Mouse (Mus musculus) adrenal gland, postnatal 25 days (tissue): ENCODE results near the gene Msantd2. TPM values are rescaled to one million over a fixed set of nuclear protein-coding genes. Genes with fewer than 3 reads are reported as not detected.

Experiments
- DNase-seq: peaks from one replicate; pipeline ENCODE4 v3.0.0; 2021; ENCODE audit warnings: mixed read lengths
- long read RNA-seq: library from polyadenylated mRNA; stranded (forward); transcript quantifications from one replicate; pipeline ENCODE4 v2.0.0, GENCODE M21; 2021
- total RNA-seq: library from RNA; stranded (reverse); gene quantifications from 2 replicates; pipeline ENCODE4 v1.2.3, GENCODE M21; 2021

Gene Msantd2
- total RNA-seq: 26.8 and 28.7 TPM in 2 replicates
- long read RNA-seq, transcript Msantd2-208 (4 exons, 423 nt): major isoform, 8 of 14 reads
- long read RNA-seq, partial matches to known transcripts: 0 of 14 reads
- long read RNA-seq, other reads (novel, unspliced or antisense): 2 of 14 reads

DNA sequence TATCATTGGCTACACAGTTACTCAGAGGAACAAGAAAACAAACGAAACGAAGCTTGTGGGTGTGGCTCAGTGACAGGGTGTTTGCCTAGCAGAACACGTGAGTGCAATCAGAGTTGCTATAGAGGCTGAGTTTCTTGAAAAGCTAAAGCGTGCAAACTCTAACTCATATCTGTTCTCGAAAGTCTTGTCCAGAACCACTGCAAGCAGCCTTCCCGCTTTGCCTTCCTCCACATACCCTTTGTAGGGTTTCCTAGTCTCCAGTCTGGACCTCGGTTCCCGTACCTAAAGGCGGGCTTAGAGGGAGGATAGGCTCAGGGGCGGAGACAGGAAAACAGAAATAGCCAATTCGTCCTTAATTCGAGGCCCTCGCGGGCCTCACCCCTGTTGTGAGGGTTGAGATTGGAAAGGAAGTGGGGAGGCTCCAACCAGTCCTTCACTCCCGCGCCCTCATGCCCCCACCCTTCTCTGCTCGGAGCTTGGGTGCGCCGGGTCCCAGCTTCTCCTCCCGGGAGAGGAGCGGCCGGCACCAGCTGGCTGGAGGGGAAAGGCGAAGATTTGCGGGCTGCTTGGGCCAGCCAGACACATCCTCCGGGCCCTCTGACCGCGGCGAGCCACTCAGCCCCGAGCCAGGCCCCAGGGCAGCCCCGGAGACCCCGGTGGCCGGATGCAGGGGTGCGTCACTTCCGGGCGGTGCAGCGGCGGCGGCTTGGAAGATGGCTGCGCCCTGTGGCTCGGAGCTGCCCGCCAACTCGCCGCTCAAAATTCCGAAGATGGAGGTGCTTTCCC is at the start of gene Msantd2:
Gene Msantd2 (plus strand): TSS at position 709 of the 786 bp plus-strand sequence.
- peak; percentile 93 for DNase-seq

DNA sequence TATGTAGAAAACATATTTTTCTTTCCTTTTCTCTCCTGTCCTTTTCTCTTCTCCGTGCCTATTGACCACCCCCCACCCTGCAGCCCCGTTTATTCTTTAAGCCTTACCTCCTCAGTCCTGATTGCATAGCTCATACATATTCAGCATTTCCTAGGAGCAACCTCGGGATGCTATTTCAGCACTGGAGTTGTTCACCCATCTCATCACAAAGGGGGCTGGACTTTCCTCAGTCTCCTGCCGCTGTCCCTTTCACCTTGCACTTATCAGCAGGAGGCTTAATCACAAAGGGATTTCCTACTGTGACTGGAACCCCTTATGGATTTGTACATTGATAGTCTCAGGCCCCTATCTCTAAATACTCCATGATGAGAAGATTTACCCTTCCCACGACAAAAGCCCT is 36.7 kb upstream of the Msantd2 start:
- no peak for DNase-seq

DNA sequence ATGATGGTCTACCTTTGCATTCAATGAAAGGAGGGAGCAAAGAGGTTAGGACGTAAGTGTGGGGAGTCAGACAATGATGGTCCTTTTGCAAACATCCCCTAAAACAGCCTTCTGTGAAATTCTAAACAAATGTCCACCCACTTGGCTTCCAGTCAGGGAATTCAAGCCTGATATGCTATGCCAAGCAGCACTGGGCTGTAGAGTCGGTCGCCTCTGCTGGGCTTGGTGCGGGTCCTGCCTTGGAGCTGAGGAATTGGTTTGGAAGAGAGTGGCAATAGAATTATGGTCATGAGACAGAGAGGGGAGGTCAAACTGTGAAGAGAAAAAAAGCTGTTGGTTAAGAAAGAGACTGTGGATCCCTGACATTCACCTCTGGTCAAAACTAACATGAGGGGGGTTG is 35.8 kb upstream of the Msantd2 start:
- DNase-seq: no peak

DNA sequence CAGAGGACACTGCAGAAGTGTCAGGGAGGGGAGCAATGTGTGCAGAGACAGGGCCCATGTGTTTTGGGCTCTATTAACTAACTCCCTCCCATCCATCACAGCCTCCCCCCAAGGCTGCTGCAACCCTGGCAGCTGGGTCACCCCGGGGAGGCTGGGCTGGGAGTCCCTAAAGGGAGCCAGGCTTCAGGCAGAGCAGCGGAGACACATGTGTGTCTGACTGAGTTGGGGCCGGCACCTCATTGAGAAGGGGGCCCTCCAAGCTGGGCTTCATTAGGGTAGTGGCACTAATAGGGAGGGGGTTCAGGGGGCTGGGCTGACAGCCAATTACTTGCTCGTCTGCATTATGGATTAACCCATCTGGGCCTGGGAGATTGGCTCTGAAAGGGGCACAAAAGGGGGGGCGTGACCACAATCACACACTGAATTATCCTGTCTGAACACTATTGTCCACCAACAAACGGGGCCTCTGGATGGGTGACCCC is 35.1 kb upstream of the Msantd2 start:
- no peak for DNase-seq

DNA sequence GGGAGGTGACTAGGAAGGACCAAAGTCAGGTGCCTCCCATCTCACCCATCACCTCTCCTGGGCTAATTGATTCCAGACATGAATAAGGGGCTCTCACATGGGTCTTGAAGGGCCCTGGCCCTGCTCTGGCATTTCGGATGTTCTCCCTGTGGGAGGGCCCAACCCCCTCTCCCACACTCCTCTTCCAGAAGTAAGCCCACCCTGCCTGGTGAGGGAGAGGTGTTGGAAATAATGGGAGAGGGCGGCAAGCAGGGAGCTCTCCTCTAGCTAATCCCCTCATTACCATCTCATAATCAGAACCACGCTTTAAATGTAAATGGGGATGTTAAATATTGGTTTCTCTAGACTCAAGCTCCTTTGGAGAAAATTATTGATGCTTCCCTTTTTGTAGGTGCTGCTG is 34.1 kb upstream of the Msantd2 start:
- DNase-seq: no peak

DNA sequence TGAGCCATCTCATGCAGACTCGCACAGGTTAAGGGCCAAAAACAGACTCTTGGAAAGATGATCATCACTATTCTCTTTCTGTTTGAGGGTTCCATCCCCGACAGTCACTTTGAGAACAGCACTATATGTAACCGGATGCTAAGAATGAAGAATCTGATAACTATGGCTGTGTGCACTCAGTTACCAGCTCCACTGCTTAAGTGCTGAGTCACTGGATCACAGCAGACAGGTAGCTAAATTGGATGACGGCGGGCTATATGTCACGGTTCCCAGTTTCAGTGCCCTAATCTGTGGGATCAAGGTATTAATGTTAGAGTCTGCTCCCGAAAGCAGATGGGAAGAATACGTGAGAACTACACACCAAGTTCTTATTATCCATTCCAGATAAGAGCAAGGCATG is 33.3 kb upstream of the Msantd2 start:
- no peak for DNase-seq

DNA sequence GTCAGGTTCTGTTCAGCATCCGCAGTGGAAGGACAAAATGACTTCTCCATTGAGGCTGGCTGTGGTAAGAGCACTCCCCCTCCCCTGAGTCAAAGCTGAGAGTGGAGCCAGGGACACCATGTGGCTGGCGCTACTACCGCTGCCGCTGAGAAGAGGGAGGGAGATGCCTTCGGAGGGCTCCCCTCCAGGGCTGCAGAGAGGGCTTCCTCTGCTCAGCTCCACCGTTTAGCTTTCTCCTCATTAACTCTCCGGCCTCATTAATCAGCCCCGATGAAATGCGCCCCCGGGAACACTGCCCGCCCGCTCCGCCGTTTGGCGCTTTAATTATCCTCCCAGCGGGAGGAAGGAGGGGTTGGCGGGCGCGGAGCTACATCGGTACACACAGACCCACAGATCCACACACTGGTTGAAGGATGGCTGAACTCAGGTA is 32.6 kb upstream of the Msantd2 start:
- no peak for DNase-seq

DNA sequence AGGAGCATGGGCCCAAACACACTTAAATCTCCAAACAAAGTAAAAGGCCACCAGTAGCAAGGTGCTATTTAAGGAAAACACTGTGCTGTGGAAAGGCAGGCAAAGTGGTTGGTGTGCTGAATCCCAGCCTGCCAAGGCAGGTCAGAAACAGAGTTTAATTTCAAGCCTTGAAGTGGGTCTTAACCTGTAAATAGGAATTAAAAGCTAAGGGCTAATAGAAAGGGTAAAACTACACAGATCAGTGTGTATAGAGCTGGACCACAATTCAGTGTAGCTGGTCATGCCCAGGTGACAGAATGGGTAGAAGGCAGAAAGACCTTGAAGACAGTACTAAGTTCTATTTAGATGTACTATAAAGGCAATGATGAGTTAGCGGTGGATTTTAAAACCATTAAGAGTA is 32.0 kb upstream of the Msantd2 start:
- DNase-seq: no peak

DNA sequence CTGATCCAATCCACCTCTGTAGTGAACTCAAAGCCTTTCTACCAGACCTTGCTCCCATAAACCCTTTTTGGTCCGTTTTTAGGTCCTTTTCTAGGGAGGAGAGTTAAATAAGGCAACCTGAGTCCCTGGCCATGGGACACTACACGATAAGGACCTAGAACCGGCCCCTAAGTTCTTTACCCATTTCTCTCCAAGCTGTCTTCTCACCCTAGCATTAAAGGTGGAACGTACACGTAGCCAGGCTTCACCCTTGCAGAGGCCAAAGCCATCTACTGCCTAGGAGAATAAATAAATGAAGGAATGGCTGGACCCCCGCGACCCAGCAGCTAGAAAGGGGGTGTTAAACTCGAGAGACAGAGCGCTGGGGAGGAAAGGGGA is 29.5 kb upstream of the Msantd2 start:
- no peak for DNase-seq

DNA sequence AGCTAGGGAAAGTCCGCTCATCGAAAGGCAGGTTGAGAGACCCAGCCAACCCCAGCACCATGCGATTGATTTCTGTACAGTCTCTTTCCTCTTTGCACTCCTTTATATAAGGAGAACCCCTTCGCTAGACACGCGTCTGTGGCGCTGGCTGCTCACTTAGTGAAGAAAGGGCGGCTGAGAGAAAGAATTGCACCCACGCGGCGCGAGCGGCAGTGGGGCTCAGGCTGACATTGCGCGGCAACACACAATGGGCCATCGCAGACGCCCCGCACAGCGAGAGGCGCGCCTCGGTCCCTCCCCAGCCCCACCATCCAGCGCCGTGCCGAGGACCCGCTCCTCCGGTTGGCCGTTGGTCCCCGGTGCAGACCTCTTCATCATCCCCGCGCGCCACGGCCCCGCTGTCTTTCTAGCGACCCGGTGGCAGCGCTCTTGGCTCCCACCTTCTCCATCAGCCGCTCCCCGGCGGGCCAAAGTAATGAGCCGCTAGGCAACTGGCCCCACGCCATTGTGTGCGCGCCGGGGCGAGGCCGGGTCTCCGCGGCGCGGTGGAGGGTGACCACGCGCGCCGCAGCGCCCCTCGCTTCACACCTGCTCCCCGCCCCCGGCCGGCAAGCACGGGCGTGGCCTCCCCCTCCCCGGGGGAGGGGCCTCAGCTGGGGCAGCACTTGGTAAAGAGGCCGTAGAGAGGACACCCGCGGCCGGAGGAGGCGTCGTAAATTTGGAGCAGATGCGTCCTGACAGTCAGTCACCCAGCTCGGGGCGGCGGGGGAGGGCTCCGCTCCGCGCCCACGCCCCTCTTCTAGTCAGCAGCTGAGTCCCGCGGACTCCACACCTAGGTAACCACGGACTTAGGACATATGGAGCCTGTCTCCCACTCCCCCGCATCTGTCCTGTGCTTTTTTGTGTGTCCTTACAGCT is 28.8 kb upstream of the Msantd2 start:
- peak; percentile 45 for DNase-seq

DNA sequence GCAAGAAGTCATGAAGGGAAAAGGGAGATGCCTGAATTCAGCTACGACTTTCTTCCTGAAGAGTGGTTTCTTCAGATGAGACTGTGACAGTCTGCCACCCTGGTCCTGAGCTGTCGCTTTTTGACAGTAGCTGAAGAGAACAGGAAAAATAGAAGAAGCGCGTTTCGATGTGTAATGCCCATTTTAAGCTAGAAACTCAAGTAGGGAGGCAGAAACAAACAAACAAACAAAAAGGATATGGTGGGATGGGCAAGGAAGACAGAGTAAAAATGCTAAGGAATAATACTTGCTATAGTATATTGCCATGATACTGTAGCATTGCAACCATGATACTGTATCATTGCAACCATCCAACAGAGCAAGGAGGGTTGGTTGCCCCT is 28.2 kb upstream of the Msantd2 start:
- DNase-seq: no peak

DNA sequence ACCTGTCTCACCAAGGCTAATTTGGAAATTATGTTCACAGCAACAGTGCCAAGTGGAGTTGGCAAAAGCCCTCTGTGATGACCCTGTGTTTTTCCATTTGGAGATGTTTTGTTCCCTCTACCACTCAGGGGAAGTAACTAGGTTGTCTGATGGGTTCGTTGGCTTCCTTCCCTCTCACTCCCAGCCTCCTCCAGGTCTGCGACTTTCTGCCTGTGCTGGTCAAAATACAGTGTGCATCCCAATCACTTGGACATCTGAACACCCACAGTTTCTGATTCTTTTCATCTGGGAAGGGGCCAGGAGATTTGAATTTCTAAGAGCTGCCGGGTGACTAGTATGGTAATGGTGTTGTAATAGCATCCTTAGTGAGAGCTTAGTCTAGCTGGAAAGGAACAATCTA is 27.5 kb upstream of the Msantd2 start:
- DNase-seq: no peak

DNA sequence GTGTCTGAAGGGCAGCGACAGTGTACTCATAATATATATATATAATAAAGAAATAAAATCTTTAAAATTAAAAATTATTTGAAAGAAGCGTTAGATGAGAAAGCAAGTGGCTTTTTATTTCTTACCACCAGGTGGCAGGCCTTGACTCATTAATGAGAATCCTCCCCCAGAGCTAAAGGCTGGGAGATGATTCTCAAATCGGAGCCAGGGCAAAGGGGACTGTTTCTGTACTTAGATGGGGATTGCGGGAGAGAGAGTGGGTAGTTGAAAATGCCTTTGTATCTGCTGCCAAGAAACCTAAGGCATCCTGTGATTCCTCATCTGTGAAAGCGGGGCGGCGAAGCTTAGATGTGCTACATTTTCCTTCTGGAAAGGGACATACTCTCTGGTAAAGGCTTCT is 26.4 kb upstream of the Msantd2 start:
- peak; percentile 21 for DNase-seq

DNA sequence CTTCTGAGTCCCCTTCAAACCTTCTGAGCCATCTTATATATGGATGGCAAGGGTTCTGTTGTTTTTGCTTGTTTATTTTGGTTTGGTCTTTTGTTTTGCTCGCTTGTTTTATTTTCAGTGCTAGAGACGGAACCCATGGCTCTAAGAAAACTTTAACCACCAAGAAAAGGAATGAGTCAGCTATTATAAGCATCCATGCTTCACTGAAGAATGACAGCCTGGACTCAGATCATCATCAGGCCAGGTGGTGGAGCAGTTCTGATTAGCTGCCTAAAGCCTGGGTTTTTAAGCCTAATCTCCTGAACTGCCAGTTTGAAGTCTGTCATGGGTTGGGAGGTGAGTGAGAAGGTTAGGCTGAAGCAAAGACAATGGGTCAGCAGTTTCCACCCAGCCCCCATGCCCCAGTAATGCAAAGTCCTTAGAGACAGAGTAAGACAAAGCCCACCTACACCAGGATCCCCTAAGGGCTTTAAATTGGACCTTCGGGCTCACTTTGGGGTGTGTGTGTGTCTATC is 15.5 kb upstream of the Msantd2 start:
- no peak for DNase-seq

DNA sequence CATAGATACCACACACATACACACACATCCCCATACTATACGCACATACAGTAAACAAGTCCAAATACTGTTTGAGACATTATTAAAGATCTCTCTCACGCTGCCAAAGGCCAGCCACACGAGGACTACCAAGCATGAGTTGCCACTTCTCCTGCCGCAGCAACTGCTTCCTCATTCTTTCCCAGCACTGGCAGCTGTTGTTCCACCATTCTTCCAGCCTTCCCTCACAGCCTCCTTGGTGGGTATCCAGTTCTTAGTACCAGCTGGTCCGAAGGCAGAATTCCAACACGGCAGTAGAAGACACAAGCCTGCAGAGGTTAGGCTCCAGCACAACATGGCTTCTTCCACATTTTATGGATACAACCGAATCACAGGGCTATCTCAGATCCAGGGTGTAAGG is 14.2 kb upstream of the Msantd2 start:
- DNase-seq: no peak

DNA sequence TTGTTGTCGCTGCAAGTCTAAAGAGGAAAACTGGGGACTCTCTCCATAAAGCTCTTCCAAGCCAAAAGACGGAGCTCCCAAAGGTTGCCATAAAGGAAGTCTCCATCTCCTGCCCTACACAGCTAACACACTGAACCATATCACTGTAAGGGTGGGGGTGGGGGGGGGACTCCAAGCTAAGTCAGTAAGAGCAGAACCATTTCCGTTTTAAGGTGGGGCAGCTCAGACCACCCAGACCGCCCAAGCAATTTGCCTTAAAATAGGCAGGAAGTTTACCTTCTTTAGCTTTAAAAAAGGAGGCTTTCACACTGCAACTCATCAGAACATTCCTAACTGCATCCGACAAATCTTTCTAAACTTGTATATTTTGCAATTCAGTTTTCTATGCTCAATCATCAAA is 4.0 kb upstream of the Msantd2 start:
- no peak for DNase-seq

DNA sequence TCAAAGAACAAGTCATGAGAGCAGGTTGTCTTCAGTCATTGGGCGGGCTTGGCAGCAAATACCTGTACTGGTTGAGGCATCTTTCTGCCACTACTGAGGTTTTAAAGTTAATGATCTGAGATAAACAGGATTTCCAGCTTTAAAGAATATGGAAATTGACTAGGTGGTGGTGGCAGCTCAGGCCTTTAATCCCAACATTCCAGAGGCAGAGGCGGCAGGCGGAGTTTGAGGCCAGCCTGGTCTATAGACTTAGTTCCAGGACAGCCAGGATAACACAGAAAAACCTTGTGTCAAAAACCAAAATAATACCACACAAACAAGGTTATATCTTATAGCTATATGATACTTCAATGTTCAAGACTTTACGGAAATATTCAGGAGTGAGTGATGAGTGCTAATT is 1.1 kb upstream of the Msantd2 start:
- no peak for DNase-seq

DNA sequence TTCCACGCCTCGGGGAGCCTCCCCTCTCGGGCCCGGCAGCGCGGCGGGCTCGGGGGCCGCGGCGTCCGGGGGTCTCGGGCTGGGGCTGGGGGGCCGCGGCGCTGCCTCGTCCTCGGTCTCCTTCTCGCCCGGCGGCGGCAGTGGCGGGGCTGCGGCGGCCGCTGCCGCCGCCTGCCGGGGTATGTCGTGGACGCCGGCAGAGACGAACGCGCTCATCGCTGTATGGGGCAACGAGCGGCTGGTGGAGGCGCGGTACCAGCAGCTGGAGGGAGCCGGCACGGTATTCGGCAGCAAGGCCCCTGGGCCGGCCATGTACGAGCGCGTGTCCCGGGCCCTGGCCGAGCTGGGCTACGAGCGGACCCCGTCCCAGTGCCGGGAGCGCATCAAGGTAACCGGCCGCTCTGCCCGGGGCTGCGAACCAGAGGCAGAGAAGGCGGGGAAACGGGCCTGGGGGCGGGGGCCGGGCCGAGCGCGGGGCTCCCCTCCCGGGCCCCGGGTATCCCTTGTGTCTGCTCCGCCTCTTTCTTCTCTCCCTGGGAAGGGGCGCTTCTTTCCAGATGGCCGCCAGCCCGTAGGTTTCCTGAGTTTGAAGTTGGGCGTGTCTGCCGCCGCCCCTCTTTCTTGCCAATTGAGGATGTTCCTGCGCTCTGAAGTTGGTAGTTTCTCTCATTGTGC is 464 bp downstream of the Msantd2 start:
- peak; percentile 41 for DNase-seq

DNA sequence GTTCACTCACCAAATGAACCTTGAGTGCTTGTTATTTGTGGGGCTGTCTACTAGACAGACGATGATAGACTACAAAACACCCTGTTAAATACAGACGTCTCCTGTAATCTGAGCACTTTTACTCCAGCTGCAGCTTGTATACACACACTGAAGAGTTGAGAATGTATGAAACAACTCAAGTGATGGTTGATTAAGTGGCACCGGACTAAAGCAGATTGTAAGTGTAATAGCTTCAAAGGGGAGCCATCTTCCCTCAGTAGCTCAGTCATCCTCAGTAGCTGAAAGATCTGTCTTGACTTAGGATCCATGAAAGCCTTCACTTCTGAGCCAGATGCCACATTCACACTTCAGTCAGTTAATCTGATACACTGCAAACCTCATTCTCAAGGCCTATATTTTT is 6.6 kb downstream of the Msantd2 start:
- no peak for DNase-seq

DNA sequence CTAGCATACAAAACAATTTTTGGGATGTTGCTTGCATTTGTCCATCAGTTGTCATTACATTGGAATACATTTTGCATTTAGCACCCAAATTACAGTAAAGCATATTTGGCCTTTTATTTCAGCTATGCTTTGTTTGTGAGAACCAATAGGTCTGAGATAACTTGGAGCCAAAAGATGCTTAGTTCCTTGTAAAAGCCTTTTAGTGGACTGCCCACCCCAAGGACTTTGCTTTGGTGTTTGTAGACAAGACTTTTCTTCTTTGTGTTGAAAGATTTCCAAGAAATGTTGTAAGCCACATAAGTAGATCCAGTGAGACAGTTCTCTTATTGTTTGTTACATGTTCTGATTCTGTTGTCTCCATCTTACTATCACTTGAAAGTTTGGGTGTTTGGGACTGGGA is 7.2 kb downstream of the Msantd2 start:
- no peak for DNase-seq

DNA sequence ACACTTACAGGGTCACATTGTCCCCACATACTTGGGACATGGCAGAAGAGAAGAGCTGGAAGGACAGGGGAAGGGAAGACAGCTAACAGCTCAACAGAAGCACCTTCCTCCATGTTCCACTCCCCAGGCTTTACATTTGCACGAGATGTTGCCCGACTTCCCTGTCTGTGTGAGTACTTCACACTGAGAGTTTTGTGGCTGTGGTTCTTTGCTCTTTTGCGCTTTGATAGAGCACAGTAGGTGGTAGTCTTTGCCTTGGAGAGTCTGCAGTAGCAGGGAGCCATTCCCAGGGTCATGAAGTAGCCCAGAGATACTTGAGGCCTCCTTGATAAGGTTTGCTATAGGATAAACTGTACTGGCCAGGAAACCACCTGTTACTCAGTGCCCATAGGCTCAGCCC is 11.1 kb downstream of the Msantd2 start:
- DNase-seq: no peak

DNA sequence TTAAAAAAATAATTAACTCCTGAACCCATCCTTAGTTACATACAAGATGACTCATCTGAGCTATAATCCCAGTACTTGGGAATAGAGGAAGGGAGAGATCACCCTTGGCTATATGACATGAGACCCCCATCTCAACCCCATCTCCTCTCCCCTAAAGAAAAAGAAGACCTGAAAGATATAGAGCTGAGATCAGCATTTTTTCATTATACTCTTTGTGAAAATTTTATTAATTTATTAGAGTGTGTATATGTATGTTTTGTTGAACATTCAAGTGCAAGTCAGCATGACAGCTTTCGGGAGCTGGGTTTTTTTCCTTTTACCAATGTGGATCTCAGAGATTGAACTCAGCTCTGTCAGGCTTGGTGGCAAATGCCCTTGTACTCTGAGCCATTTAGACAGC is 12.1 kb downstream of the Msantd2 start:
- no peak for DNase-seq
